Mouse (Mus musculus) myocyte (in vitro differentiated cells): ENCODE results near the gene Tmem72.

ENCODE experiments used
- E2F4 ChIP-seq: IDR thresholded peaks from one replicate; pipeline ENCODE4 v1.6.1; 2011; ENCODE audit warnings: mild to moderate bottlenecking, control low read depth, moderate library complexity; ENCODE audit not compliant: insufficient read depth
- POLR2A ChIP-seq: IDR thresholded peaks from one replicate; pipeline ENCODE4 v1.6.1; 2011; ENCODE audit warnings: low read depth, mild to moderate bottlenecking, control low read depth, moderate library complexity; ENCODE audit not compliant: insufficient read length
- POLR2AphosphoS2 ChIP-seq: IDR thresholded peaks from one replicate; pipeline ENCODE4 v1.6.1; 2011; ENCODE audit warnings: low read depth, control low read depth; ENCODE audit not compliant: insufficient read length
- REST ChIP-seq: IDR thresholded peaks from one replicate; pipeline ENCODE4 v1.6.1; 2011; ENCODE audit warnings: mild to moderate bottlenecking, control low read depth, moderate library complexity; ENCODE audit not compliant: insufficient read depth, insufficient read length
- TCF12 ChIP-seq: IDR thresholded peaks from one replicate; pipeline ENCODE4 v1.6.1; 2011; ENCODE audit warnings: mild to moderate bottlenecking, control low read depth; ENCODE audit not compliant: poor library complexity, insufficient read depth, severe bottlenecking
- TCF3 ChIP-seq: IDR thresholded peaks from one replicate; pipeline ENCODE4 v1.6.1; 2011; ENCODE audit warnings: low read depth, control low read depth; ENCODE audit not compliant: insufficient read length
- USF1 ChIP-seq: IDR thresholded peaks from one replicate; pipeline ENCODE4 v1.6.1; 2011; ENCODE audit warnings: low read depth, mild to moderate bottlenecking, control low read depth, moderate library complexity

- TF ChIP-seq POLR2A, result no peak
- TF ChIP-seq REST, result no peak
- no peak for TF ChIP-seq TCF3
- no peak for TF ChIP-seq POLR2AphosphoS2
- no peak for TF ChIP-seq E2F4
- no peak for TF ChIP-seq TCF12
- TF ChIP-seq USF1, result no peak
Measured at GRCm38 (mm10) chr6:116682317-116682716, 34.4 kb downstream of the Tmem72 start.
